Comparison of ENCODE assay signal across 8 mouse cellular contexts in the genomic region with DNA sequence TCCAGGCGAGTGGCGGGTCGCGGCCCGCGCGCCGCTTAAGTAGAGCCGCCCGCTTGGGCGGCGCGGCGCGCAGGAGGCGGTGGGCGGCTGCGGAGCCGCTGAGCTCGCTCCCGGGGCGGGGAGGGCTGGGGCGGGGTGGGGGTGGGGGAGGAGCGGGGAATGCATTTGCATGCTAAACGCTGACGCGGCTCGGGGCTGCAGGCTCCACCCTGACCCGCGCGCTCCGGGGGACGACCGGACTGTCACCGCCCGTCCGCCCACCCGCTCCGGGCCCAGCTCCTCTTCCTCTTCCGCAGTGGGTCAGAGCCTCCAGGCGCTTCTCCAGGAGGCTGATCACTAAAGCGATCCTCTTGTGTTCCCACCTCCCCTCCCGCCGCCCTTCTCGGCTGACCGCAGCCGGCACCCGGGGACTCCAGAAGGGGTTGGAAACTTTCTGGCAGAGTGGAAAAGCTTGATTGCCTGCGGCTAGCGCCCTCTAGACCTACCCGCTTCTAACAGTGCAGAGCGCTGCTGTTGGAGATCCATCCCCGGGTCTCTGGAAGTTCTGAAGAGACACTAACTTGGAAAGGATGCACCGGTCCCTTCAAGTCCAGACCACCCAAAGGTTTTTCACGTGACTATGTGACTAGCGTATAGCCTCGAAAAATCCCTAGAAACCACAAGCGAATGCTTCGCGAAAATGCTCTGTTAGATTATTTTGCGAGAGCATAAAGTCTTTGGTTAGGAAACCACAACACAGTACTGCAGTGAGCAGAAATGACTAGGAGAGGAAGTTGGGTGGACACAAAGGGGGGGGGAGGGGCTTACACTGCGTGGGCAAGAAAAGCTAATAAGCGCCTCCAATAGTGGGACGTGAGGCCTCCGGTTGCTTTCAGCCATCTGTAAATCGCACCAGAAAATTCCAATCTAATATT. TPM values are rescaled to one million over a fixed set of nuclear protein-coding genes. Genes with fewer than 3 reads are reported as not detected.
A peak's percentile ranks its signal among the peaks of the same experiment; 100 is the strongest.
DNase-seq lines count a peak whose midpoint lies in the region; ATAC-seq and TF ChIP-seq lines count a peak whose summit lies in the region.

A gene (minus strand): TSS at position 11 of the 914 bp plus-strand sequence.

- no peaks in the 10 kb centered on the region for H3K36me3 ChIP-seq in forebrain, embryonic 11.5 days (ENCODE audit: control insufficient read depth, insufficient read depth, low read length)
- H3K36me3 ChIP-seq in heart, embryonic 14.5 days (ENCODE audit: control insufficient read depth, insufficient read depth, low read length): no peaks in the 10 kb centered on the region
- no peaks in the 10 kb centered on the region for H3K36me3 ChIP-seq in kidney, postnatal 0 days (ENCODE audit: insufficient read depth, low read length)
- H3K36me3 ChIP-seq in liver, embryonic 12.5 days: no peaks in the 10 kb centered on the region
- no peaks in the 10 kb centered on the region for H3K36me3 ChIP-seq in myocyte (ENCODE audit: control insufficient read depth, insufficient read depth)

- peak; percentile 84 for DNase-seq in CD4-positive, CD25-positive, alpha-beta regulatory T cell, adult 2 months (ENCODE audit: low read depth, low spot score)
- DNase-seq in c-Kit-positive CD71-positive TER-119-positive erythroid progenitor cells, embryonic 14.5 days (ENCODE audit: low spot score): peak; percentile 26
- peak; percentile 92 for DNase-seq in forebrain, embryonic 11.5 days (ENCODE audit: low spot score)
- DNase-seq in kidney, postnatal 0 days (ENCODE audit: low spot score): peak; percentile 93
- peak; percentile 79 to 88 for DNase-seq in spleen, postnatal 4 days (ENCODE audit: low spot score in 2 of 2)

- TF ChIP-seq CTCF in kidney, postnatal 0 days (IDR thresholded peaks at IDR 0.05; ENCODE audit: low read depth): peak; percentile 61

- peaks cover 4% of the 10 kb centered on the region; the same call in 1 of the 2 replicates for H3K4me1 ChIP-seq in forebrain, embryonic 11.5 days (replicated peaks; ENCODE audit: control insufficient read depth, insufficient read depth, low read length)
- peaks cover 3 to 8% of the 10 kb centered on the region in 2 experiments; a peak in 1 of 4 replicates for H3K4me1 ChIP-seq in heart, embryonic 14.5 days (ENCODE audit: control insufficient read depth in 2 of 2, insufficient read depth in 2 of 2, low read length in 2 of 2)
- H3K4me1 ChIP-seq in kidney, postnatal 0 days (replicated peaks; ENCODE audit: insufficient read depth, low read length): no peaks in the 10 kb centered on the region
- H3K4me1 ChIP-seq in liver, embryonic 12.5 days: peaks cover 18% of the 10 kb centered on the region; the same call in 1 of the 2 replicates

- peak within 1 kb of the TSS; percentile 57 for H3K4me3 ChIP-seq in forebrain, embryonic 11.5 days (ENCODE audit: low read depth, low read length)
- peak within 1 kb of the TSS; percentile 65 to 76 for H3K4me3 ChIP-seq in heart, embryonic 14.5 days (ENCODE audit: control insufficient read depth in 1 of 2, insufficient read depth in 1 of 2, low read depth in 1 of 2, low read length in 2 of 2)
- H3K4me3 ChIP-seq in kidney, postnatal 0 days (replicated peaks; ENCODE audit: low read depth, low read length): peak within 1 kb of the TSS; percentile 64
- H3K4me3 ChIP-seq in liver, embryonic 12.5 days: peak within 1 kb of the TSS; percentile 63
- H3K4me3 ChIP-seq in myocyte: no peak within 1 kb of the TSS

- 0 out of 2 replicates have a peak within 1 kb of the TSS, but pooled peaks have one; percentile 4 for H3K27ac ChIP-seq in forebrain, embryonic 11.5 days (ENCODE audit: low read depth, low read length)
- H3K27ac ChIP-seq in heart, embryonic 14.5 days (replicated peaks in 1 of 2; ENCODE audit: control insufficient read depth in 1 of 2, insufficient read depth in 1 of 2, low read depth in 2 of 2, low read length in 2 of 2): peak within 1 kb of the TSS; percentile 95 to 96
- peak within 1 kb of the TSS; percentile 92 for H3K27ac ChIP-seq in kidney, postnatal 0 days
- peak within 1 kb of the TSS; percentile 80 for H3K27ac ChIP-seq in liver, embryonic 12.5 days

- peaks cover 4% of the 10 kb centered on the region; the same call in 1 of the 2 replicates for H3K27me3 ChIP-seq in forebrain, embryonic 11.5 days (ENCODE audit: control insufficient read depth, insufficient read depth, low read length)
- no peaks in the 10 kb centered on the region for H3K27me3 ChIP-seq in heart, embryonic 14.5 days (ENCODE audit: control insufficient read depth, insufficient read depth, low read length)
- H3K27me3 ChIP-seq in kidney, postnatal 0 days (ENCODE audit: insufficient read depth, low read length): no peaks in the 10 kb centered on the region
- peaks cover 50% of the 10 kb centered on the region for H3K27me3 ChIP-seq in liver, embryonic 12.5 days (replicated peaks)
- peaks cover 6% of the 10 kb centered on the region for H3K27me3 ChIP-seq in myocyte (ENCODE audit: control insufficient read depth, insufficient read depth, insufficient read length)

- no peak within 1 kb of the TSS for H3ac ChIP-seq in myocyte (ENCODE audit: control insufficient read depth, insufficient read length)

- peak within 1 kb of the TSS; percentile 93 for H3K4me2 ChIP-seq in forebrain, embryonic 11.5 days (ENCODE audit: low read depth, low read length, severe bottlenecking)
- peak within 1 kb of the TSS; percentile 99 for H3K4me2 ChIP-seq in heart, embryonic 14.5 days (ENCODE audit: low read length)
- H3K4me2 ChIP-seq in kidney, postnatal 0 days (ENCODE audit: low read length): peak within 1 kb of the TSS; percentile 89
- H3K4me2 ChIP-seq in liver, embryonic 12.5 days: peak within 1 kb of the TSS; percentile 88
- H3K4me2 ChIP-seq in myocyte (ENCODE audit: low read depth): peak within 1 kb of the TSS; percentile 46

- WGBS in forebrain, embryonic 11.5 days: 2% methylated on average over 62 of the region's 66 CpGs
- 2% methylated on average over 44 of the region's 66 CpGs for WGBS in heart, embryonic 14.5 days
- WGBS in kidney, postnatal 0 days: 1% methylated on average over 56 of the region's 66 CpGs
- WGBS in liver, embryonic 12.5 days (ENCODE audit: insufficient replicate concordance): 1% methylated on average over 56 of the region's 66 CpGs

- no peak for TF ChIP-seq POLR2A in myocyte (IDR thresholded peaks at IDR 0.05; ENCODE audit: insufficient read length, low read depth)

- no peaks in the 10 kb centered on the region for H3K79me2 ChIP-seq in myocyte (ENCODE audit: control insufficient read depth, insufficient read depth)

- H3K9me3 ChIP-seq in forebrain, embryonic 11.5 days (ENCODE audit: control insufficient read depth, low read length): no peaks in the 10 kb centered on the region
- H3K9me3 ChIP-seq in heart, embryonic 14.5 days (ENCODE audit: control insufficient read depth, low read length): no peaks in the 10 kb centered on the region
- no peaks in the 10 kb centered on the region for H3K9me3 ChIP-seq in kidney, postnatal 0 days (replicated peaks; ENCODE audit: low read length)
- H3K9me3 ChIP-seq in liver, embryonic 12.5 days (replicated peaks): no peaks in the 10 kb centered on the region

- peak within 1 kb of the TSS; percentile 56 for H3K9ac ChIP-seq in forebrain, embryonic 11.5 days (ENCODE audit: low read length)
- peak within 1 kb of the TSS; percentile 82 for H3K9ac ChIP-seq in heart, embryonic 14.5 days (ENCODE audit: low read length)
- H3K9ac ChIP-seq in kidney, postnatal 0 days (ENCODE audit: low read depth, low read length): peak within 1 kb of the TSS; percentile 74
- peak within 1 kb of the TSS; percentile 57 for H3K9ac ChIP-seq in liver, embryonic 12.5 days

- peak; percentile 88 for ATAC-seq in forebrain, embryonic 11.5 days (replicated peaks; ENCODE audit: low FRiP score)
- peak; percentile 95 for ATAC-seq in heart, embryonic 14.5 days (ENCODE audit: insufficient number of reproducible peaks, insufficient read depth, low FRiP score, low read depth)
- ATAC-seq in kidney, postnatal 0 days (replicated peaks; ENCODE audit: low FRiP score, low read depth): peak; percentile 93
- ATAC-seq in liver, embryonic 12.5 days: peak; percentile 90

TF ChIP-seq in myocyte, 11 proteins besides CTCF, POLR2A, EP300 and RAD21:
- TF ChIP-seq MYOD1 (IDR thresholded peaks at IDR 0.05; ENCODE audit: control insufficient read depth in 1 of 3, insufficient read length in 2 of 3, low read depth in 2 of 3): no peak
- TF ChIP-seq MYOG (IDR thresholded peaks at IDR 0.05; ENCODE audit: control insufficient read depth in 1 of 3, insufficient read depth in 1 of 3, insufficient read length in 2 of 3, low read depth in 2 of 3): no peak
- TF ChIP-seq USF1 (IDR thresholded peaks at IDR 0.05; ENCODE audit: low read depth): no peak
- no peak for TF ChIP-seq REST (IDR thresholded peaks at IDR 0.05; ENCODE audit: insufficient read depth, insufficient read length)
- TF ChIP-seq E2F4 (IDR thresholded peaks at IDR 0.05; ENCODE audit: insufficient read depth): no peak
- no peak for TF ChIP-seq TCF12 (IDR thresholded peaks at IDR 0.05; ENCODE audit: insufficient read depth, poor library complexity, severe bottlenecking)
- TF ChIP-seq SRF (IDR thresholded peaks at IDR 0.05; ENCODE audit: control insufficient read depth, insufficient read length, low read depth): no peak
- no peak for TF ChIP-seq CEBPB (IDR thresholded peaks at IDR 0.05; ENCODE audit: insufficient read depth, poor library complexity, severe bottlenecking)
- no peak for TF ChIP-seq MAX (IDR thresholded peaks at IDR 0.05; ENCODE audit: low read depth)
- no peak for TF ChIP-seq TCF3 (IDR thresholded peaks at IDR 0.05; ENCODE audit: insufficient read length, low read depth)
- no peak for TF ChIP-seq POLR2AphosphoS2 (IDR thresholded peaks at IDR 0.05; ENCODE audit: insufficient read length, low read depth)
TF ChIP-seq in myocyte: peak in this region for 0.

RNA-seq across cellular contexts. Expression of the gene that starts here (rescaled TPM):
- polyA plus RNA-seq in forebrain, embryonic 11.5 days (2014; fragmentation: Nextera tagmentation; extraction: Ambion mirVana): 7.1 and 11.8 TPM in 2 replicates
- polyA plus RNA-seq in heart, embryonic 14.5 days (2014; fragmentation: Nextera tagmentation; extraction: Ambion mirVana): 5.8 and 9.0 TPM in 2 replicates
- 8.6 and 8.7 TPM in 2 replicates for polyA plus RNA-seq in kidney, postnatal 0 days (2015; fragmentation: Nextera tagmentation; extraction: Ambion mirVana)
- polyA plus RNA-seq in liver, embryonic 12.5 days (2016; fragmentation: Nextera tagmentation; extraction: Ambion mirVana): 2.3 and 2.4 TPM in 2 replicates
- polyA plus RNA-seq in myocyte (2012; fragmentation: generic; extraction: Trizol): not detected

Comparison
In these comparisons a context has a peak if more than half of its experiments do, and no peak if none do; other contexts are left out.
1. DNase-seq: peak in every context shown above with its lines; median percentile 93 in kidney, postnatal 0 days; 92 in forebrain, embryonic 11.5 days; 84 in CD4-positive, CD25-positive, alpha-beta regulatory T cell, adult 2 months; 84 in spleen, postnatal 4 days; 26 in c-Kit-positive CD71-positive TER-119-positive erythroid progenitor cells, embryonic 14.5 days.
2. H3K27ac ChIP-seq: peak in every context shown above with its lines; median percentile 96 in heart, embryonic 14.5 days; 92 in kidney, postnatal 0 days; 80 in liver, embryonic 12.5 days; 4 in forebrain, embryonic 11.5 days.
3. H3K4me2 ChIP-seq: peak in every context shown above with its lines; median percentile 99 in heart, embryonic 14.5 days; 93 in forebrain, embryonic 11.5 days; 89 in kidney, postnatal 0 days; 88 in liver, embryonic 12.5 days; 46 in myocyte.